Mouse (Mus musculus) CH12.LX (cell line): ENCODE results near the gene Hpn. TPM values are rescaled to one million over a fixed set of nuclear protein-coding genes. Genes with fewer than 3 reads are reported as not detected.

ENCODE experiments used
- DNase-seq: peaks from one replicate; pipeline ENCODE4 v3.0.0-alpha.2; 2013; ENCODE audit errors: extremely low read depth
- H3K27ac ChIP-seq: 2 replicates; pipeline ENCODE4 v1.5.1; 2012; ENCODE audit warnings: low read depth, mild to moderate bottlenecking, control low read depth, moderate library complexity; ENCODE audit not compliant: insufficient read depth
- H3K27me3 ChIP-seq: replicated peaks from 2 replicates; pipeline ENCODE3; 2012; ENCODE audit warnings: inconsistent platforms
- H3K36me3 ChIP-seq, 2 experiments: replicated peaks in 1 of 2; 2 replicates each; pipeline versions ENCODE3 to v1.6.1; 2012; ENCODE audit warnings: inconsistent platforms in 1 of 2, low read length in 1 of 2, mild to moderate bottlenecking in 1 of 2, mixed read lengths in 1 of 2, moderate library complexity in 1 of 2; ENCODE audit not compliant: control insufficient read depth in 1 of 2, insufficient read depth in 1 of 2
- H3K4me1 ChIP-seq, 2 experiments: 2 replicates each; pipeline ENCODE4 v1.6.1; 2012; ENCODE audit warnings: inconsistent platforms in 1 of 2, moderate library complexity in 1 of 2; ENCODE audit not compliant: insufficient read depth in 2 of 2, control insufficient read depth in 1 of 2
- H3K4me2 ChIP-seq: 2 replicates; pipeline ENCODE4 v1.6.1; 2012; ENCODE audit warnings: low read depth, mild to moderate bottlenecking, control low read depth; ENCODE audit not compliant: poor library complexity, insufficient read depth, severe bottlenecking
- H3K4me3 ChIP-seq, 3 experiments: fragments of 150-350 bp in 1 of 3; sonication (generic) in 1 of 3; replicated peaks in 1 of 3; 2 replicates each; pipeline versions ENCODE3 to v1.5.1; 2011 to 2012; ENCODE audit warnings: low read depth in 2 of 3, low read length in 2 of 3, mild to moderate bottlenecking in 2 of 3, moderate library complexity in 2 of 3, control low read depth in 1 of 3, improper control_type of control experiment in 1 of 3, inconsistent platforms in 1 of 3, mixed read lengths in 1 of 3; ENCODE audit not compliant: poor library complexity in 1 of 3
- H3K79me2 ChIP-seq: replicated peaks from 2 replicates; pipeline ENCODE4 v1.6.1; 2012; ENCODE audit warnings: mild to moderate bottlenecking, moderate library complexity; ENCODE audit not compliant: control insufficient read depth, poor library complexity, insufficient read depth, severe bottlenecking; ENCODE audit errors: extremely low read depth
- H3K9ac ChIP-seq: 2 replicates; pipeline ENCODE4 v1.6.1; 2012; ENCODE audit warnings: low read depth, mild to moderate bottlenecking, control low read depth, moderate library complexity; ENCODE audit not compliant: insufficient read depth
- H3K9me3 ChIP-seq: replicated peaks from 2 replicates; pipeline ENCODE3; 2012; ENCODE audit warnings: low read length, inconsistent platforms, mixed read lengths
- CHD2 ChIP-seq: IDR thresholded peaks from 2 replicates; pipeline ENCODE4 v1.6.1; 2011; ENCODE audit warnings: low read length, improper control_type of control experiment
- E2F4 ChIP-seq: IDR thresholded peaks from 2 replicates; pipeline ENCODE4 v1.6.1; 2011; ENCODE audit warnings: low read depth, low read length, improper control_type of control experiment; ENCODE audit not compliant: insufficient replicate concordance
- EP300 ChIP-seq: IDR thresholded peaks from 2 replicates; pipeline ENCODE4 v1.6.1; 2011; ENCODE audit warnings: low read length, improper control_type of control experiment
- GABPA ChIP-seq: IDR thresholded peaks from 2 replicates; pipeline ENCODE4 v1.6.1; 2012; ENCODE audit warnings: low read depth, low read length, improper control_type of control experiment, inconsistent platforms; ENCODE audit not compliant: insufficient replicate concordance
- HCFC1 ChIP-seq: IDR thresholded peaks from 2 replicates; pipeline ENCODE4 v1.6.1; 2012; ENCODE audit warnings: low read depth, mild to moderate bottlenecking, inconsistent platforms, low read length, improper control_type of control experiment
- JUN ChIP-seq: IDR thresholded peaks from 2 replicates; pipeline ENCODE4 v1.6.1; 2011; ENCODE audit warnings: low read depth, mild to moderate bottlenecking, low read length, improper control_type of control experiment, moderate library complexity; ENCODE audit not compliant: insufficient read depth
- JUND ChIP-seq: conservative IDR thresholded peaks from 2 replicates; pipeline ENCODE4 v1.6.1; 2011; ENCODE audit warnings: low read depth, low read length, improper control_type of control experiment
- KAT2A ChIP-seq: IDR thresholded peaks from 2 replicates; pipeline ENCODE4 v1.6.1; 2012; ENCODE audit warnings: low read length, improper control_type of control experiment, inconsistent platforms; ENCODE audit not compliant: insufficient replicate concordance
- MAFK ChIP-seq: IDR thresholded peaks from 2 replicates; pipeline ENCODE4 v1.6.1; 2011; ENCODE audit warnings: low read length, improper control_type of control experiment; ENCODE audit not compliant: insufficient replicate concordance
- MAX ChIP-seq: IDR thresholded peaks from 2 replicates; pipeline ENCODE4 v1.6.1; 2011; ENCODE audit warnings: low read length, improper control_type of control experiment
- MEF2A ChIP-seq: IDR thresholded peaks from 2 replicates; pipeline ENCODE4 v1.6.1; 2014; ENCODE audit warnings: low read depth, mild to moderate bottlenecking, inconsistent platforms, low read length, improper control_type of control experiment, borderline replicate concordance
- MYC ChIP-seq: IDR thresholded peaks from 2 replicates; pipeline ENCODE4 v1.6.1; 2011; ENCODE audit warnings: low read depth, mild to moderate bottlenecking, improper control_type of control experiment, low read length
- NELFE ChIP-seq: IDR thresholded peaks from 2 replicates; pipeline ENCODE4 v1.6.1; 2011; ENCODE audit warnings: low read depth, low read length, improper control_type of control experiment
- POLR2AphosphoS2 ChIP-seq: IDR thresholded peaks from 2 replicates; pipeline ENCODE4 v1.6.1; 2011; ENCODE audit warnings: low read depth, low read length, improper control_type of control experiment
- TCF12 ChIP-seq: IDR thresholded peaks from 2 replicates; pipeline ENCODE4 v1.6.1; 2014; ENCODE audit warnings: low read depth, mild to moderate bottlenecking, inconsistent platforms, low read length, improper control_type of control experiment
- ZMIZ1 ChIP-seq: IDR thresholded peaks from 2 replicates; pipeline ENCODE4 v1.6.1; 2012; ENCODE audit warnings: low read depth, mild to moderate bottlenecking, inconsistent platforms, low read length, improper control_type of control experiment
- ZNF384 ChIP-seq: IDR thresholded peaks from 2 replicates; pipeline ENCODE4 v1.6.1; 2012; ENCODE audit warnings: low read depth, low read length, improper control_type of control experiment, inconsistent platforms
- dilution Hi-C: fragments of 300-500 bp; cut with MboI; formaldehyde crosslinking; loops from 2 replicates; pipeline ENCODE4 v1.14.3; 2020; ENCODE audit warnings: low sequenced_read_pairs; ENCODE audit not compliant: extremely low pct_unique_long_range_greater_than_20kb, extremely low pct_ligation_motif_present
- in situ Hi-C: fragments of 300-500 bp; cut with MboI; formaldehyde crosslinking; loops from 3 replicates; pipeline ENCODE4 v1.14.3; 2019; ENCODE audit warnings: low sequenced_read_pairs, low pct_ligation_motif_present, low pct_unique_long_range_greater_than_20kb, mixed read lengths
- polyA plus RNA-seq: library from polyadenylated mRNA; unstranded; fragments of >175 nt; gene quantifications from 2 replicates; pipeline ENCODE4 v1.2.1, GENCODE M21; 2012; ENCODE audit warnings: low read depth; ENCODE audit not compliant: insufficient read length
- total RNA-seq, 2 experiments: library from RNA; depleted of rRNA; stranded (reverse); fragments of 300-350 nt in 1 of 2; fragments of >200 nt in 1 of 2; gene quantifications; 2 replicates each; pipeline ENCODE4 v1.2.3; 2012 to 2014

Hpn gene
- total and polyA plus RNA-seq, 3 experiments: 3.0 to 16.7 (median 8.7) TPM

GRCm38 (mm10) chr7:31086175-31086755 lies 28.8 kb downstream of the Hpn start:
- H3K4me3 ChIP-seq: no peak overlapping the region
- H3K9ac ChIP-seq: no peak overlapping the region
- H3K27me3 ChIP-seq: no peaks in the 10 kb centered on the region
- H3K27ac ChIP-seq: no peak overlapping the region
- H3K36me3 ChIP-seq: no peaks in the 10 kb centered on the region
- peaks cover 0 to 16% of the 10 kb centered on the region in 2 experiments; a peak in 2 of 4 replicates for H3K4me1 ChIP-seq
- H3K4me2 ChIP-seq: no peak overlapping the region
- no peak for DNase-seq
- TF ChIP-seq KAT2A: no peak
- TF ChIP-seq JUND: no peak
- TF ChIP-seq, all 38 proteins: peak for 0
- in situ Hi-C loops: no loop called here
- H3K79me2 ChIP-seq: no peaks in the 10 kb centered on the region
- dilution Hi-C loops: no loop called here
- H3K9me3 ChIP-seq: peaks cover 3% of the 10 kb centered on the region

- DNase-seq: no peak
- H3K4me3 ChIP-seq: no peak overlapping the region
- H3K4me1 ChIP-seq: peaks cover 0 to 16% of the 10 kb centered on the region in 2 experiments; a peak in 2 of 4 replicates
- H3K4me2 ChIP-seq: no peak overlapping the region
- no peak overlapping the region for H3K9ac ChIP-seq
- no peak overlapping the region for H3K27ac ChIP-seq
- no peaks in the 10 kb centered on the region for H3K36me3 ChIP-seq
- in situ Hi-C loops: no loop called here
- no peaks in the 10 kb centered on the region for H3K79me2 ChIP-seq
- peaks cover 8% of the 10 kb centered on the region for H3K9me3 ChIP-seq
- peaks cover 3% of the 10 kb centered on the region for H3K27me3 ChIP-seq
- dilution Hi-C loops: no loop called here
- TF ChIP-seq HCFC1: no peak
- TF ChIP-seq NELFE: no peak
- TF ChIP-seq MYC: no peak
- no peak for TF ChIP-seq E2F4
- TF ChIP-seq MAX: no peak
- no peak for TF ChIP-seq CHD2
- TF ChIP-seq JUND: no peak
- TF ChIP-seq, all 38 proteins: peak for 0
Measured at GRCm38 (mm10) chr7:31085171-31085570, 29.9 kb downstream of the Hpn start.

- Histone ChIP-seq H3K4me1 (peaks cover 0 to 7% of the 10 kb centered on the region in 2 experiments; a peak in 2 of 4 replicates), H3K27ac (no peak overlapping the region), H3K79me2 (no peaks in the 10 kb centered on the region), H3K4me3 (no peak overlapping the region), H3K4me2 (no peak overlapping the region), H3K27me3 (peaks cover 7% of the 10 kb centered on the region), H3K36me3 (no peaks in the 10 kb centered on the region), H3K9ac (no peak overlapping the region), H3K9me3 (peaks cover 6% of the 10 kb centered on the region)
- no peak for DNase-seq
- dilution Hi-C loops: no loop called here
- TF ChIP-seq ZNF384 (no peak), EP300 (no peak), JUN (no peak), GABPA (no peak), JUND (no peak), POLR2AphosphoS2 (no peak), MEF2A (no peak), ZMIZ1 (no peak), NELFE (no peak), TCF12 (no peak), MAFK (no peak)
- in situ Hi-C loops: no loop called here
Measured at GRCm38 (mm10) chr7:31084140-31084539, 30.9 kb downstream of the Hpn start.
